Mouse (Mus musculus): ENCODE measurements at regions not wholly inside any gene's neighbourhood (a gene's known extent, or its start where the extent isn't known, plus 50 kb on each side); places are given as distances from the start of the nearest gene placed in this dataset.

DNA sequence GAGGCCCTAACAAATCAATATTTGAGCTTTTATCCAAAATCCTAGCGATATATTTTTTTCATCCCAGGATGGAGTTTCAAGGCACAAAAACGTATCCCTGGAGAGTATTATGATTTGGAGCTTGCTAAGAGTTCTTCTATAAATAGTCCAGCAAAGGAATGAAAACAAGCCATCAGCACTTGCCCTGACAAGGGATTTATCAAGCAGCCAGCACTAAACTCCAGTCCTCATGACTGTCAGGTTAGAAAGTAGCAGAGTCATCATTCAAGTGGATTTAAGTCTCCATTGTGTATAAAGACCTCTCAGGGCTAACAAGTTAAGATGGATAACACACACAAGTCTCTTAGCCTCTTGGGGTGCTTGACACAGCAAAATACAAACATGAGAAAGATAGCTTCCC is 148.6 kb upstream of the Ust start:
- no peaks in the 10 kb centered on the region for H3K4me1 ChIP-seq (ENCODE audit: control insufficient read depth, insufficient read depth, low read length)
- H3K4me3 ChIP-seq (ENCODE audit: low read depth, low read length), result no peak overlapping the region
- H3K9ac ChIP-seq (ENCODE audit: low read depth, low read length), result no peak overlapping the region
- no peak for ATAC-seq (replicated peaks; ENCODE audit: insufficient number of reproducible peaks, low FRiP score, low TSS enrichment)
- 40% methylated on average over 2 of the region's 2 CpGs for WGBS (ENCODE audit: insufficient replicate concordance)
- no peaks in the 10 kb centered on the region for H3K36me3 ChIP-seq (ENCODE audit: control insufficient read depth, insufficient read depth, low read length)
- H3K4me2 ChIP-seq, result no peak overlapping the region
- no peaks in the 10 kb centered on the region for H3K9me3 ChIP-seq (replicated peaks; ENCODE audit: control insufficient read depth, low read length)
- no peaks in the 10 kb centered on the region for H3K27me3 ChIP-seq (ENCODE audit: control insufficient read depth, insufficient read depth, low read length)
- 0 out of 2 replicates have a peak overlapping the region, but pooled peaks have one; percentile 46 for H3K27ac ChIP-seq (ENCODE audit: low read depth, low read length)

DNA sequence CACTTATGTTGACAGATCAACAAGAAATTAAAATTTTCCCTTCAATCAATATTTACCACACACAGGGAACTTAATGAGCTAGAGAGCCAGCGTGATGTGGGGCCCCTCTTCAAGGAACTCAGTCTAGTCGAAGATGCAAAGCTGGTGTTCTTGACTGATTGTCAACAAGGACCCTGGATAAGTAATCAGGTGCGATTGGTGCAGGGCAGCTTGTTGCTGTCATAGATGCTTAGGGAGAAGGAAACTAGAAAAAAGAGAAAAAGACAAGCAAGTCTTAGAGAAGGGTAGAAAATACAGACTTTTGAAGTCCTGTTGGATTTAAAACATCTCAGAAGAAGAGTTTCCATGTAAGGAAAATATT is 140.3 kb upstream of the Ust start:
- Histone ChIP-seq H3K9ac (ENCODE audit: low read depth, low read length) (no peak overlapping the region), H3K4me1 (ENCODE audit: control insufficient read depth, insufficient read depth, low read length) (no peaks in the 10 kb centered on the region), H3K36me3 (ENCODE audit: control insufficient read depth, insufficient read depth, low read length) (no peaks in the 10 kb centered on the region), H3K4me2 (no peak overlapping the region), H3K27ac (ENCODE audit: low read depth, low read length) (no peak overlapping the region), H3K4me3 (ENCODE audit: low read depth, low read length) (no peak overlapping the region), H3K27me3 (ENCODE audit: control insufficient read depth, insufficient read depth, low read length) (no peaks in the 10 kb centered on the region), H3K9me3 (replicated peaks; ENCODE audit: control insufficient read depth, low read length) (no peaks in the 10 kb centered on the region)
- no peak for ATAC-seq (replicated peaks; ENCODE audit: insufficient number of reproducible peaks, low FRiP score, low TSS enrichment)
- 58% methylated on average over 3 of the region's 3 CpGs for WGBS (ENCODE audit: insufficient replicate concordance)

DNA sequence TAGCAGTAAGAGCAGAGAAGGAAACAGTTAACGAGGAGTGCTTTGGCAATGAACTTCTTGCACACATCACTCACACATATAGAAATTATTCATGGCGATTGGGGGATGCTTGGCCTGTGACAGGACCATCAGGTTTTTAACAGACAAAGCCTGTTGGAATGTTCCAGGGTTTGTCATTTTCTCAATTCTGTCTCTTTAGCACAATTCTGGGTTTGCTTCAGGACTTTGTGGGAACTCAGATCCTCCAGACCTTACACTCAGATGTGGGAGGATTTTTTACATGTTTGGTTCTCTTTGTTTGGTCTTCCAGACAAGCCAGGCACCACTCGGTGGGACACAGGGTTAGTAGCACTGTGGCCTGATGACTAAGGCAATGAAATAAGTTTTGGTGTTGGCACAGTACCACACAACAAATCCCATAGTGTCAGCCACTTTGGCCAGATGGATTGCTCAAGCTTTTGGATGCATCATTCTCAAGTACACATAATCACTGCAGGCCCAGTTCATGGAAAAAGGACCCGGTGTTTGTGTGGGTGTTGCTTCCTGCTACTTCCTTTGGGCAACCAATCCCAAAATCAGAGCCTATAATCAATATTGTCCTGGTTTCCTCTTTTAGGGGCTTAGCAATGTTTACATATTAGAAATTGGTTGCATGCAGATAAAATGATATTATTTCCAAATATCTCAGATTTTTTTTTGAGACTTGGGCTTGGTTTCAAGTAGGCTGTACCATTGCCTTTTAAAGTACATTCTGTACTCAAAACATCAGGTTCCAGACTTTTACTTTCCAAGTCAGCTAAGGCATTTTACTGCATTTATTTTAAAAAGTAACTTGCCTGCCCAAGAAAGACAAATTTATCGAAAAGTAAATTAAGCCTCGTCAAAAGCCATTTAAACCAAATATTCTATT is 139.7 kb upstream of the Ust start:
- H3K4me3 ChIP-seq (ENCODE audit: low read depth, low read length), result no peak overlapping the region
- no peaks in the 10 kb centered on the region for H3K27me3 ChIP-seq (ENCODE audit: control insufficient read depth, insufficient read depth, low read length)
- H3K27ac ChIP-seq (ENCODE audit: low read depth, low read length), result no peak overlapping the region
- H3K36me3 ChIP-seq (ENCODE audit: control insufficient read depth, insufficient read depth, low read length), result no peaks in the 10 kb centered on the region
- no peak for ATAC-seq (replicated peaks; ENCODE audit: insufficient number of reproducible peaks, low FRiP score, low TSS enrichment)
- H3K9ac ChIP-seq (ENCODE audit: low read depth, low read length), result no peak overlapping the region
- H3K4me1 ChIP-seq (ENCODE audit: control insufficient read depth, insufficient read depth, low read length), result no peaks in the 10 kb centered on the region
- H3K9me3 ChIP-seq (replicated peaks; ENCODE audit: control insufficient read depth, low read length), result no peaks in the 10 kb centered on the region
- no peak overlapping the region for H3K4me2 ChIP-seq
- WGBS (ENCODE audit: insufficient replicate concordance), result 82% methylated on average over 6 of the region's 6 CpGs

DNA sequence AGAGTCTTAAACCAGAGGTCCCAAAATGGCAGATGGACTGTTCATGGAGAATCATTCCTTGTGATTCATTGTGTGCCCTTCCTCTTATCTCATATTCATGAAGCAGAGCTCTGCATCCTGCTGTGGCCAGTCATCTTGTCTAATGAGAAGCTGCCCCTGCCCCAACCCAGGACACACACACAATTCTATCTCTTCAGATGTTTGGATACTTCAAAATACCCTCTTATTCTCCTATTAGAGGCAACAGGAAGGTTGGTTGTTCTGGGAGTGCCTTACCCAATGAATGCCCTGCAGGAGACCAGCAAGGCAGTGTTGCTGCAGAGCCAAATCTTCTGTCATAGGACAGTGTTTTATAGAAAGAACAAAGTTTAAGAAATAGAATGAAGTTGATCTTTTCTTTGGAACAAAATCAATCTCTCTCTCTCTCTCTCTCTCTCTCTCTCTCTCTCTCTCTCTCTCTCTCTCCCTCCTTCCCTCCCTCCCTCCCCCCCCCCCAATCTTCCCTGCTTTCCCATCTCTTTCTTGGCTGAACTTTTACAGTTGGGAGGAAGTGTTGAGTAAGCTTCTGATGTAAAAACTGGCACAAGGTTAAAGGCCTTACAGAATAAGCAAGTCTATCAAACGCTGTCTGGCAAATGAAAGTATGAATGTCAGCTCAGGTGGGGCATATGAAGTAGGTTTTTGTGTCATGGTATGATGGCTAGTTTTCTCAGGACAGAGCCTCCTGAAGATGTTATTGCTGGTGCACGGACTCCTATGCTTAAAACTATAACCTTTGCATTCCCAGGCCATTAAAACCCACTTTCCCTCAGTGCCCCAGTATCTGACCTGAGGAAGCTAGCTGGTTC is 138.8 kb upstream of the Ust start:
- Histone ChIP-seq H3K4me2 (no peak overlapping the region), H3K27ac (ENCODE audit: low read depth, low read length) (no peak overlapping the region), H3K4me3 (ENCODE audit: low read depth, low read length) (no peak overlapping the region), H3K9me3 (replicated peaks; ENCODE audit: control insufficient read depth, low read length) (no peaks in the 10 kb centered on the region), H3K9ac (ENCODE audit: low read depth, low read length) (no peak overlapping the region), H3K36me3 (ENCODE audit: control insufficient read depth, insufficient read depth, low read length) (no peaks in the 10 kb centered on the region), H3K27me3 (ENCODE audit: control insufficient read depth, insufficient read depth, low read length) (no peaks in the 10 kb centered on the region), H3K4me1 (ENCODE audit: control insufficient read depth, insufficient read depth, low read length) (no peaks in the 10 kb centered on the region)
- WGBS (ENCODE audit: insufficient replicate concordance), result 85% methylated on average over 2 of the region's 2 CpGs
- ATAC-seq (replicated peaks; ENCODE audit: insufficient number of reproducible peaks, low FRiP score, low TSS enrichment), result no peak

DNA sequence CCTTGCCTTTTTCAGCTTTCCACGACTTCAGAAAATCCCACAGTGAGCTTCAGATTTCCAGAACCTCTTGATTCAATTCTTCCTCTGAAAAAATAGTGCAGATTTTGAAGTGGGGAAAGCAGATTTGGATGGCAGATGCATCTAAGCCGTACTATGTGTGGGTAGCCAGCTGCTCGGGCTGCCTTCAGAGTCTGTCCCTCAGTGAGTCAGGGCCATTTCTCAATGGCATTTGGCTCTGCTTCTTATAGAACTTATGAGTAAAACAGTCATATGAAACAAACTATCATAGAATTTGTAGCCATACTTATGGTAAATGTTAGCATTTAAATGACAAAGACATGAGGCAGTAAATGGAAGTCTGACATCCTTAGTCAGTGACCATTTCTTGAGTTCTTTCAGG is 135.0 kb upstream of the Ust start:
- no peak overlapping the region for H3K27ac ChIP-seq (ENCODE audit: low read depth, low read length)
- H3K9me3 ChIP-seq (replicated peaks; ENCODE audit: control insufficient read depth, low read length), result no peaks in the 10 kb centered on the region
- no peaks in the 10 kb centered on the region for H3K4me1 ChIP-seq (ENCODE audit: control insufficient read depth, insufficient read depth, low read length)
- H3K4me3 ChIP-seq (ENCODE audit: low read depth, low read length), result no peak overlapping the region
- H3K4me2 ChIP-seq, result no peak overlapping the region
- WGBS (ENCODE audit: insufficient replicate concordance), result 69% methylated on average over 3 of the region's 3 CpGs
- no peaks in the 10 kb centered on the region for H3K36me3 ChIP-seq (ENCODE audit: control insufficient read depth, insufficient read depth, low read length)
- H3K9ac ChIP-seq (ENCODE audit: low read depth, low read length), result no peak overlapping the region
- ATAC-seq (replicated peaks; ENCODE audit: insufficient number of reproducible peaks, low FRiP score, low TSS enrichment), result no peak
- no peaks in the 10 kb centered on the region for H3K27me3 ChIP-seq (ENCODE audit: control insufficient read depth, insufficient read depth, low read length)

DNA sequence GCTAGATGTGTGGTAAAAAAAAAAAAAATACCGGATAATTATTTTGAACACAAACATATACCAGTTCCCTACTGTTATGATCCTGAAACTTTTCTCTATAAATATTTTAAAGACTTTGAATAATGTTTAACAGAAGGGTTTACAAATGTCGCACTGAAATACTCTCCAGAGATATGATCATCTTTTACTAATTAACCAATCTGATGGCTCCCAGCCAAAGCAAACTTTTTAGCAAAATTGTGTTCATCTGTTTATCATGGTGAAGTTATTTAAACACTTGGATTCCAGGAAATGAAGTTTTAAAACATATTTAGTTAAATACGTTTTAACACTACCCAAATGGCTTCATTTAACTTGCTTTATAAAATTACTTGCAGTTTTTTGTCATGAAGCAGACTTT is 123.6 kb upstream of the Ust start:
- Histone ChIP-seq H3K4me3 (ENCODE audit: low read depth, low read length) (no peak overlapping the region), H3K27me3 (ENCODE audit: control insufficient read depth, insufficient read depth, low read length) (no peaks in the 10 kb centered on the region), H3K9me3 (replicated peaks; ENCODE audit: control insufficient read depth, low read length) (0 out of 2 replicates have a peak, but pooled peaks cover 2% of the 10 kb centered on the region), H3K36me3 (ENCODE audit: control insufficient read depth, insufficient read depth, low read length) (no peaks in the 10 kb centered on the region), H3K9ac (ENCODE audit: low read depth, low read length) (no peak overlapping the region), H3K4me2 (no peak overlapping the region), H3K4me1 (ENCODE audit: control insufficient read depth, insufficient read depth, low read length) (no peaks in the 10 kb centered on the region), H3K27ac (ENCODE audit: low read depth, low read length) (no peak overlapping the region)
- ATAC-seq (replicated peaks; ENCODE audit: insufficient number of reproducible peaks, low FRiP score, low TSS enrichment), result no peak
- WGBS (ENCODE audit: insufficient replicate concordance), result 86% methylated on average over 3 of the region's 3 CpGs

DNA sequence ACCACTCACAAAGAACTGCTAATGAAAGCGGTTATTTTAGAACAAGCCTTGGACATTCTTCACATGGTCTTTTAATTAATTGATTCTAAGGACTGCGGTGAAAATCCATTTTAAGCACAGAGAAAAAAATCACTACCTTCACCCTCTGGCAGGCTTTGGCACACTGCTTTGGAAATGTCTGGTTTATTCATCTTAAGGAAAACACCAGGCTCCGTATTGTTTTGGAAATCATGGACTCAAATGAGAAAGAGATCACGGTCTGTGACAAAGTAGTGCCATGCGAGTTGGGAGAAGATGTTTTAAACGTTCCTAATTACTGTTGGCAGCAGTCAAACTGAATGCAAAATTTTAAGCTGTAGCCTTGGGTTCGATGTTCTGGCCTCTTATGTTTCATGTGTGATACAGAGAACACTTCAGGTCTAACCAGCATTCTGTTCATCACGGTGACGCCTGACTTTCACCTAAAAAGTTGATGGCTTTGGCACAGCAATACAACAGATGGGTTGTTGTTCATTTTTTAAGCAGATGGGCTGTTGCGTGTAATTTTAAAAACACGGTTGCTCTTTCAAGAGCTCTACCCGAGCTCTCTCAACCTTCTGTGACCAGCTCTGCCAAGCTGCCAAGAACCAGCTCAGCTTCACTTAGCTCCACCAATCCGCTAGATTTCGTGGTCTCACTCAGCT is 105.7 kb upstream of the Ust start:
- Histone ChIP-seq H3K9ac (ENCODE audit: low read depth, low read length) (no peak overlapping the region), H3K4me2 (no peak overlapping the region), H3K9me3 (replicated peaks; ENCODE audit: control insufficient read depth, low read length) (no peaks in the 10 kb centered on the region), H3K4me3 (ENCODE audit: low read depth, low read length) (no peak overlapping the region), H3K27ac (ENCODE audit: low read depth, low read length) (no peak overlapping the region), H3K4me1 (ENCODE audit: control insufficient read depth, insufficient read depth, low read length) (no peaks in the 10 kb centered on the region), H3K36me3 (ENCODE audit: control insufficient read depth, insufficient read depth, low read length) (no peaks in the 10 kb centered on the region), H3K27me3 (ENCODE audit: control insufficient read depth, insufficient read depth, low read length) (no peaks in the 10 kb centered on the region)
- WGBS (ENCODE audit: insufficient replicate concordance), result 86% methylated on average over 14 of the region's 14 CpGs
- no peak for ATAC-seq (replicated peaks; ENCODE audit: insufficient number of reproducible peaks, low FRiP score, low TSS enrichment)

DNA sequence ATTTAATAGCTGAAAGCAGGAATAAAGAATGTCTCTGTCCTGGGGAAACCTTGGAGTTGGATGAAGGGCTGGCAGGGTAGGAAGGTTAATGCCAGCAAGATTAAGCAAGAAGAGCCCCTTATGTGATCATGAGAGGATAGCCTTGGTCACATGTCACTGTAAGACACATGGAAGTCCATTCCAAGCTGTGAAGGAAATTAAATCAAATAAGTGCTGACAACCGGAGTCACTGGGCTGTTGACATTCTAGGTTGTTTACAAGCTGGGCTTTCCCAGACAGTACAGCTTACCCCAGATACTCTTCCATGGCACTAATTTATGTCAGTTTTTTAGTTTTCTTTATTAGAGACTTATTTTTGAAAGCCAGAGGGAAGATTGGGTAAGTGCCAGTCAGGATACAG is 100.1 kb upstream of the Ust start:
- Histone ChIP-seq H3K9me3 (replicated peaks; ENCODE audit: control insufficient read depth, low read length) (no peaks in the 10 kb centered on the region), H3K9ac (ENCODE audit: low read depth, low read length) (no peak overlapping the region), H3K27ac (ENCODE audit: low read depth, low read length) (no peak overlapping the region), H3K4me1 (ENCODE audit: control insufficient read depth, insufficient read depth, low read length) (no peaks in the 10 kb centered on the region), H3K4me2 (no peak overlapping the region), H3K4me3 (ENCODE audit: low read depth, low read length) (no peak overlapping the region), H3K36me3 (ENCODE audit: control insufficient read depth, insufficient read depth, low read length) (no peaks in the 10 kb centered on the region), H3K27me3 (ENCODE audit: control insufficient read depth, insufficient read depth, low read length) (no peaks in the 10 kb centered on the region)
- no peak for ATAC-seq (replicated peaks; ENCODE audit: insufficient number of reproducible peaks, low FRiP score, low TSS enrichment)
- WGBS (ENCODE audit: insufficient replicate concordance), result 85% methylated on average over 1 of the region's 1 CpGs

All from heart, embryonic 11.5 days (tissue).